Mouse (Mus musculus) layer of hippocampus, postnatal 36 days (tissue): Measurements from ENCODE around the gene Ppie. TPM values are rescaled to one million over a fixed set of nuclear protein-coding genes. Genes with fewer than 3 reads are reported as not detected.
A peak's percentile ranks its signal among the peaks of the same experiment; 100 is the strongest.
"Not testable (repeated sequence)": the region's sequence is repeated elsewhere in the genome, so short reads cannot be mapped to it uniquely, and the experiment has no call there.

ENCODE experiments used
- DNase-seq, 2 experiments: peaks; one replicate each; pipeline ENCODE4 v3.0.0; 2022
- total RNA-seq, 2 experiments: library from RNA; stranded (reverse); gene quantifications; 2 replicates each; pipeline ENCODE4 v1.2.3; 2021

Gene Ppie
- total RNA-seq: 10 to 100 TPM; 19.6 to 21.4 TPM

- DNase-seq: peak; percentile 64 to 67
Observed at GRCm38 (mm10) chr4:123139513-123140154, at the start of gene Ppie. Gene Ppie, minus strand, starts transcription at chr4:123139951.

GRCm38 (mm10) chr4:123184816-123185215, 45.1 kb upstream of the Ppie start:
- no peak for DNase-seq

- peak; percentile 89 to 91 for DNase-seq
Observed at GRCm38 (mm10) chr4:123183239-123184056, 43.7 kb upstream of the Ppie start.

- peak; percentile 43 to 50 for DNase-seq
Observed at GRCm38 (mm10) chr4:123182328-123183238, 42.8 kb upstream of the Ppie start, which contains the start of gene Hpcal4. Gene Hpcal4, plus strand, starts transcription at chr4:123183227.

- DNase-seq: no peak
Observed at GRCm38 (mm10) chr4:123171811-123172210, 32.1 kb upstream of the Ppie start.

GRCm38 (mm10) chr4:123164157-123164556, 24.4 kb upstream of the Ppie start:
- peak; percentile 45 to 67 for DNase-seq

- DNase-seq: no peak
Observed at GRCm38 (mm10) chr4:123162305-123162917, 22.7 kb upstream of the Ppie start.

- DNase-seq: not testable (repeated sequence)
Observed at GRCm38 (mm10) chr4:123161251-123161650, 21.5 kb upstream of the Ppie start.

- DNase-seq: no peak
Observed at GRCm38 (mm10) chr4:123160571-123160970, 20.8 kb upstream of the Ppie start.

- no peak for DNase-seq
Observed at GRCm38 (mm10) chr4:123155840-123156239, 16.1 kb upstream of the Ppie start.

- no peak for DNase-seq
Observed at GRCm38 (mm10) chr4:123155427-123155826, 15.7 kb upstream of the Ppie start.

GRCm38 (mm10) chr4:123155004-123155403, 15.3 kb upstream of the Ppie start:
- DNase-seq: no peak

- peak; percentile 56 to 57 for DNase-seq
Observed at GRCm38 (mm10) chr4:123152976-123153375, 13.2 kb upstream of the Ppie start.

- no peak for DNase-seq
Observed at GRCm38 (mm10) chr4:123152003-123152402, 12.3 kb upstream of the Ppie start.

GRCm38 (mm10) chr4:123147446-123148150, 7.8 kb upstream of the Ppie start:
- DNase-seq: peak in 1 of 2 experiments; percentile 30

GRCm38 (mm10) chr4:123137551-123137950, 2.2 kb downstream of the Ppie start:
- DNase-seq: no peak

- DNase-seq: no peak
Observed at GRCm38 (mm10) chr4:123127051-123127450, 12.7 kb downstream of the Ppie start.

- no peak for DNase-seq
Observed at GRCm38 (mm10) chr4:123126626-123127025, 13.1 kb downstream of the Ppie start.

- DNase-seq: no peak
Observed at GRCm38 (mm10) chr4:123121286-123121685, 18.5 kb downstream of the Ppie start.

GRCm38 (mm10) chr4:123116640-123117039, 23.1 kb downstream of the Ppie start:
- DNase-seq: peak in 1 of 2 experiments; percentile 12

- DNase-seq: no peak
Observed at GRCm38 (mm10) chr4:123116011-123116410, 23.7 kb downstream of the Ppie start, which contains the start of gene Oxct2b. Gene Oxct2b, plus strand, starts transcription at chr4:123116266.
